Mouse (Mus musculus): ENCODE data around the gene Slc4a1. TPM values are rescaled to one million over a fixed set of nuclear protein-coding genes. Genes with fewer than 3 reads are reported as not detected.

The Slc4a1 gene
- polyA plus RNA-seq, 1 experiment, result not detected

DNA sequence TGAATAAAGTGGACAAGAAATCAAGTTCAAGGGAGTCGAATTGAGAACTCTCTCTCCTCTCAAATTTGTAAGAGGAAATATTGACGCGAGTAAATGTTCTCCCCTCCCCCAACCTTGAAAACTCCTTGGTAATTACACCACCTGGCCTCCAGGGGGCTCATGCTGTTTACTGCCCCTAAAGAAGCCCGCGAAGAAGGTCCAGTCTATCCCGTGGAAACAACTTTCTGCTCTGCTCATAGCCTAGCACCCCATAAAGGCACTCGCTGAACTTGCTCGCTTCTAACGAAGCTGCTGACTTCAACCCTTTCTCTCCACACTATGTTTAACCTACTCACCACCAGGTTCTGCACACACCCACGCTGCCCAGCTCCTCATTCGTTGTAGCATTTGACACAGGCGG is 11.2 kb upstream of the Slc4a1 start:
- Histone ChIP-seq H3K27ac (ENCODE audit: insufficient read depth, low read length) (no peak overlapping the region), H3K4me1 (ENCODE audit: control insufficient read depth, insufficient read depth, low read length) (no peaks in the 10 kb centered on the region; the same call in 1 of the 2 replicates), H3K4me3 (ENCODE audit: insufficient read depth, low read length) (no peak overlapping the region)
- no peak for TF ChIP-seq POLR2A (IDR thresholded peaks at IDR 0.05; ENCODE audit: low read depth, low read length)
- no peak for TF ChIP-seq CTCF (IDR thresholded peaks at IDR 0.05; ENCODE audit: borderline replicate concordance, insufficient read depth, low read length)

DNA sequence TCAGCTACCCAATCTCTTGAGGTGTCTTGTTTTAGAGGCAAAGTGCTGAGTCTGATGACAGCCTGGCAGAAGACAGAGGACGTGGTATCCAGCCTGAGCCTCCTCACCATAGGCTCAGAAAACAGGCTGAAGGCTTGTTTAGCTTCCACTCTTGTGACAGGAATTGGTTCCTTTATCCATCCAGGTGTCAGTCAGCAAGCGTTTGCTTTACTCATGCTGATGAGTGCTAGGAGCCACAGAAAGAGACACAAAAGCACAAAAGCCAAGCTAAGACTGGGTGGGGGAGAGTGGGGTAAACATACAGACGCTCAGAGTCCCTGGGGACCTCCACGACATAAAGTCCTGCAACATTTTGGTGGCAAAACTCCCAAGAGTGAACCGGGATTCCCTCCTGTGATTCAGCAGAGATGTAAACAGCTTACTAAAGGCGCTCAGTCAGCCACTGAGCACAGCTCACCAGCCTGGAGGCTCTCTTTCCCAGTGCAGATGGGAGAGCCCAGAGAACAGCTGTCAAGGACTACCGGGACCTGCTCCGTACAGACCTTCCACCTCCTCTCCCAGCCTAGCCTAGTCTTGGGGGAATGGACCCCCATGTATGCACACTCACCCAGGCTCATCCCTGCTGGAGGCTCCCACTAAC is 10.3 kb upstream of the Slc4a1 start:
- Histone ChIP-seq H3K4me1 (ENCODE audit: control insufficient read depth, insufficient read depth, low read length) (no peaks in the 10 kb centered on the region; the same call in 1 of the 2 replicates), H3K4me3 (ENCODE audit: insufficient read depth, low read length) (no peak overlapping the region), H3K27ac (ENCODE audit: insufficient read depth, low read length) (no peak overlapping the region)
- TF ChIP-seq POLR2A (IDR thresholded peaks at IDR 0.05; ENCODE audit: low read depth, low read length) (no peak), CTCF (IDR thresholded peaks at IDR 0.05; ENCODE audit: borderline replicate concordance, insufficient read depth, low read length) (no peak)

DNA sequence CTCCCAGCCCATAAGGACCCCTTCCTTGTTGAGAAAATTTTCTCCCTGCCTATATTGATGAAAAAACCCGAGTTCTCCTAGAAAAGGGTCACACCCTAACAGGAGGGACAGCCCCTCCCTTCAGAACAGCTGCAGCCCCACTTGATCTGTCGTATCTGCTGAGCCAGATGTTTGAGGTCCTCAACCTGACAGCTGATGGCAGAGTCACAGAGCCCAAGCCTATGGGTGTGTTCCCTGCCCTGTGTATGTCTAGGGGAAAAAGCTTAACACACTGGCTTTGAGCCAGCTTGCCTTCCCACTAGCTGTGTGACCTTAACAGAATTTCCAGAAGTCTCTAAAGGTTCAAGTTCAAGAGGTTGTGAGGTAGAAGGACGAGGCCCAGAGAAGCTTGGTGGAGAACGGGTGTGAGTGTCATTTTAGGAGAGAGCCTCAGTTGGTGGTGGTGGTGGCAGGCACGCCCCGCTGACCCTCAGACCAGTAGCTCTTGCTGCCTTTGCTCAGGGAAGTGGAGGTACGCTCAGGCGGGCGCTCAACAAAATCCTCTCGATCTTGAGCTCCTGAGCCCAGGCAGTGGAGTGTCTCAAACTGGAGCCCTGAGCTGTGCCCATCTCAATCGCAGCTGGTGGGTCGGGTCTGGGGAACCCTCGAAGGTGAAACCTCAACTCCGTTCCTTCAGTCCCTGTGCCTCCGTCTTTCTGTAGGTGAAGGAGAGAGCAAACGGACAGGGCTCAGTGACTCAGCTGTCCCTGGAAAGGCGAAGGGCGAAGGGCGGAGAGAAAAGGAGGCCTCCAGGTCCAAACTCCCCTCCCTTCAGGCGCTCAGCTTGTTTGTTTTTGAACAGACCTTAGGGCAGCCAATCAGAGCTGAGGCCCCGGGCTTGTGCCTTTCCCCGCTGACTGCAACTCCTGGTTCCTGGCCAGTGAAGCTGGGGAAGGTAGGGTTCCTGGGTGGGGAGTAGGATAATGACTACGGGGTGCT is 9.5 kb upstream of the Slc4a1 start:
- no peak overlapping the region for H3K27ac ChIP-seq (ENCODE audit: insufficient read depth, low read length)
- no peak for TF ChIP-seq CTCF (IDR thresholded peaks at IDR 0.05; ENCODE audit: borderline replicate concordance, insufficient read depth, low read length)
- TF ChIP-seq POLR2A (IDR thresholded peaks at IDR 0.05; ENCODE audit: low read depth, low read length), result no peak
- H3K4me1 ChIP-seq (ENCODE audit: control insufficient read depth, insufficient read depth, low read length), result no peaks in the 10 kb centered on the region; the same call in 1 of the 2 replicates
- H3K4me3 ChIP-seq (ENCODE audit: insufficient read depth, low read length), result no peak overlapping the region

DNA sequence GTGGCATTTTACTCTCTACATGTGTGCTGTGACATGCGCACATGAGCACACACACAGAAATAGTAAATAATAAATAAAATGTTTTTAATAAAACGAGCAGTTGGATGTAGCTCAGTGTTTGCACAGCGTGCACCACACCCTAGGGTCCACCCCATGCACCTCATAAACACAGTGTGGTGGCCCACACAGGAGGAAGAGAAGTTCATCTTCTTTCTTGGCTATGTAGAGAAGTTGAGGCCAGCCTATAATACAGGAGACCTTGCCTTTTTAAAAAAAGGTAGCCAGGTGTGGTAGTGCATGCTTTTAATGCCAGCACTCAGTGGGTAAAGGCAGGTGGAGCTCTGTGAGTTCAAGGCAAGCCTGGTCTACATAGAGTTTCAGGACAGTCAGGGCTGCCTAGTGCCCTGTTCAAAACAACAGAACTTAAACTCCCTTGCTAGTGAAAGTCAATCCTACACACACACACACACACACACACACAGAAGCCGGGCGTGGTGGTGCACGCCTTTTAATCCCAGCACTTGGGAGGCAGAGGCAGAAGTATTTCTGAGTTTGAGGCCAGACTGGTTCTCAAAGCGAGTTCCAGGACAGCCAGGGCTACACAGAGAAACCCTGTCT is 8.2 kb upstream of the Slc4a1 start:
- no peak overlapping the region for H3K4me3 ChIP-seq (ENCODE audit: insufficient read depth, low read length)
- no peak overlapping the region for H3K27ac ChIP-seq (ENCODE audit: insufficient read depth, low read length)
- no peaks in the 10 kb centered on the region; the same call in 1 of the 2 replicates for H3K4me1 ChIP-seq (ENCODE audit: control insufficient read depth, insufficient read depth, low read length)
- TF ChIP-seq POLR2A (IDR thresholded peaks at IDR 0.05; ENCODE audit: low read depth, low read length), result no peak
- no peak for TF ChIP-seq CTCF (IDR thresholded peaks at IDR 0.05; ENCODE audit: borderline replicate concordance, insufficient read depth, low read length)

DNA sequence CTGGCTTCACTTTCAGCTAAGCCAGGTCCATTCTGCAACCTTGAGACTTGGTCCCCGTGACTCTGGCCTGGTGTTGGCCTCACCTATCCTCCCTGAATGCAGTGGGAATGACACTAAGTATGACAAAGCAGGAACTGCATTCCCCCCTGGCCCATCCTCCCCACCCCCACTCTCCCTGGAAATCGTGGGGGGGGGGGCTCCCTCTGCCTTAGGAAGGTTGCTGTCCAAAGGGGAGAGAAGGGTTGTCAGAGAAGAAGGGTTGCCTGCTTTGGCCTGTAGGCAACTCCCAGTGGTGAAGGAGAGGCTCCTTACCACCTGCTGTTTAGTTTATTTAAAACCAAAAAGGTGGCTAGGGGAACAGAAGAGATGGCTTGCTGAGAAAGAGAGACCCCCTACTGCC is 7.6 kb upstream of the Slc4a1 start:
- no peak overlapping the region for H3K27ac ChIP-seq (ENCODE audit: insufficient read depth, low read length)
- TF ChIP-seq CTCF (IDR thresholded peaks at IDR 0.05; ENCODE audit: borderline replicate concordance, insufficient read depth, low read length) (no peak), POLR2A (IDR thresholded peaks at IDR 0.05; ENCODE audit: low read depth, low read length) (no peak)

DNA sequence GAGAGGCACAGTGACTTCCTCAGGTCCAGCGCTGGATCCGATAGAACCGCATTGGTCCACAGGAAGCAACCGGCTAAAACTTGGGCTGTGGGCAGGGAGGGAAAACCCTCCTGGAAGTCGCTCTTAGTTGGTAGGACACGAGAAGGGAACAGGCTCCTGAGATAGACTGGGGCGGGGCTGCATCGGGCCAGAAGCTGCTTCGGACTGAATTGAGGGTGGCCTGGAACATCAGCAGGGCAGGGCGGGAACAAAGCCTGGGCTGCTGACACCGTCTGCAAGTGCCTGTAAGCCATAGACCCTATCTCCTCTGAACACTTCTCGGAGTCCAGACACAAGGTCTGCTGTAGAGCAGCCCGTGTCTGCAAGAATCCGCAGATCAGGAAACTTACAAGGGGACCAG is 6.9 kb upstream of the Slc4a1 start:
- Histone ChIP-seq H3K27ac (ENCODE audit: insufficient read depth, low read length) (no peak overlapping the region), H3K4me1 (ENCODE audit: control insufficient read depth, insufficient read depth, low read length) (no peaks in the 10 kb centered on the region; the same call in 1 of the 2 replicates), H3K4me3 (ENCODE audit: insufficient read depth, low read length) (no peak overlapping the region)
- no peak for TF ChIP-seq POLR2A (IDR thresholded peaks at IDR 0.05; ENCODE audit: low read depth, low read length)
- no peak for TF ChIP-seq CTCF (IDR thresholded peaks at IDR 0.05; ENCODE audit: borderline replicate concordance, insufficient read depth, low read length)

More for the DNA sequence above, 7.6 kb upstream of the Slc4a1 start:
- no peak overlapping the region for H3K4me3 ChIP-seq (ENCODE audit: insufficient read depth, low read length)
- H3K4me1 ChIP-seq (ENCODE audit: control insufficient read depth, insufficient read depth, low read length), result no peaks in the 10 kb centered on the region; the same call in 1 of the 2 replicates

DNA sequence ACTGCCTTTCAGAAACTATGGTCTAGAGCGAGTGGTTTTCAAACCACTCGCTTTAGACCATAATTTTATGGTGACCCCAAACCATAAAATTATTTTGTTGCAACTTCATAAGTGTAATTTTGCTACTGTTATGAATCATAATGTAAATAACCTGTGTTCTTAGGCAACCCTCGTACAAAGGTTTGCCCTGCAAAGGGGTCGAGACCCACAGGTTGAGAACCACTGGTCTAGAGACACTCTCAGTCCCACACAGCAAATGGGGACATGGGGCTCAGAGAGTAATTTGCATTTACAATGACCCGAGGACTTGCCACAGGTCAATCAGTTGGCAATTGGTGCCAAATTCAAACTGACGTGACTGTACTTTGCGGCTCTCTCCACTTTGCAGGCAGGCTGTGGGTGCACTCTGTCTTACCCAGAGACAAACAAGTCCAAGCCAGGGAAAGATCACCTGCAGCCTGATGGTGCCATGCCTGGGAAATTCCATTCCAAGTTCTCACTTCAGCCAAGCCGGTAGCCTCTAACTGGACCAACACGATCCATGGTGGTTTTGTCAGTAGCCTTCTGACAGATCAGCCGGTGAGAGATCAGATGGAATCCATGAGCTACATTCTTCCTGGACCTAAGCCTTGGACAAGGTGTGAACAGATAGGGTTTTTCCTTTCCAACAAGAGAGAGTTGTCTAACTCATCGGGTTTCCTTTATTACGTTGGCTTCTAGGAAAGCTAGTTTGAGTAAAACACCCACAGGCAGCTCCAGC is 6.1 kb upstream of the Slc4a1 start:
- H3K4me1 ChIP-seq (ENCODE audit: control insufficient read depth, insufficient read depth, low read length), result no peaks in the 10 kb centered on the region; the same call in 1 of the 2 replicates
- TF ChIP-seq CTCF (IDR thresholded peaks at IDR 0.05; ENCODE audit: borderline replicate concordance, insufficient read depth, low read length) (no peak), POLR2A (IDR thresholded peaks at IDR 0.05; ENCODE audit: low read depth, low read length) (no peak)
- H3K27ac ChIP-seq (ENCODE audit: insufficient read depth, low read length), result no peak overlapping the region
- H3K4me3 ChIP-seq (ENCODE audit: insufficient read depth, low read length), result no peak overlapping the region

DNA sequence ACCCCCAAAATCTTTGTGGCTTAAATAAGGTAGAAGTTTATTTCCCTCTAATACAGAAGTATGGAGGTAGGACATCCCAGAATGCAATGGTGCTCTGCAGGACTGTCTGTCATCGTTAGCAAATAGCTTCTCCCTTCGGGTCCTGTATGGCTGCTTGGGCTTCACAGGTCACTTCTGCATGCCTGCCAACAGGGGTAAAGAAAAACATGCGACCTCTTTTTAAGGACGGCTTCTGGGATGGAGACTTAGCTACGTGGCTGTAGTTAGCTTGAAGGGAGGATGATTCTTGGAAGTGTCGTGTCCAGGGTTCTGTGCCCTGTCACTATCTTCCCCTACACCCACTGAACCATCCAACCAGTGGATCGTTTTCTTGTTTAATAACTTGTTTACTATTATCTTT is 4.3 kb upstream of the Slc4a1 start:
- H3K4me1 ChIP-seq (ENCODE audit: control insufficient read depth, insufficient read depth, low read length), result no peaks in the 10 kb centered on the region
- no peak overlapping the region for H3K4me3 ChIP-seq (ENCODE audit: insufficient read depth, low read length)
- TF ChIP-seq CTCF (IDR thresholded peaks at IDR 0.05; ENCODE audit: borderline replicate concordance, insufficient read depth, low read length) (no peak), POLR2A (IDR thresholded peaks at IDR 0.05; ENCODE audit: low read depth, low read length) (no peak)
- no peak overlapping the region for H3K27ac ChIP-seq (ENCODE audit: insufficient read depth, low read length)

DNA sequence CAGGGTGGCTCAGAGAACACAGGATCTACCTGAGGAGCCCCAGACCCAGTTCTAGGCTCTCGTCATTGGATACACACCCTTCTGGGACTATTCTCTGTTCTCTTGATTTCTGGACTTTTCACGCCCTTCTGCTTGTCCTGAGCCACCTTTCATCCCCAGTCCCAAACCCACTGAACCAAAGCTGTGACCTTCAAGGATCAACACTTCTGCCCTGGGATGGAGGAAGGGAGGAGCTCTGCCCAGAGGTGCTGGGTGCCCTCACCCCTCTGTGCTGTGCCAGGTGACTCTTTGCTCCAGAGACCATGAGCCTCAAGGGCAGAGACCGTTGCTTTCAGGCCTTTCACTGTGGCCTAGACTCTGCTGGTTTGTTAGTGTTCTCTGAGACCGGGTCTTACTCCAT is 3.3 kb upstream of the Slc4a1 start:
- no peaks in the 10 kb centered on the region for H3K4me1 ChIP-seq (ENCODE audit: control insufficient read depth, insufficient read depth, low read length)
- H3K27ac ChIP-seq (ENCODE audit: insufficient read depth, low read length), result no peak overlapping the region
- TF ChIP-seq CTCF (IDR thresholded peaks at IDR 0.05; ENCODE audit: borderline replicate concordance, insufficient read depth, low read length), result no peak
- no peak for TF ChIP-seq POLR2A (IDR thresholded peaks at IDR 0.05; ENCODE audit: low read depth, low read length)
- no peak overlapping the region for H3K4me3 ChIP-seq (ENCODE audit: insufficient read depth, low read length)

All from embryonic fibroblast, embryonic 13.5 days (primary cell).